Mouse (Mus musculus) adipocyte (in vitro differentiated cells): ENCODE measurements around the gene Lgi4.
A peak's percentile ranks its signal among the peaks of the same experiment; 100 is the strongest.

Source experiments
- DNase-seq: peaks from one replicate; pipeline ENCODE4 v3.0.0-alpha.2; 2016; ENCODE audit warnings: low spot score

Gene Lgi4

GRCm38 (mm10) chr7:31107781-31108180, 48.6 kb downstream of the Lgi4 start:
- DNase-seq, result no peak

GRCm38 (mm10) chr7:31109091-31109490, 49.9 kb downstream of the Lgi4 start:
- DNase-seq, result peak; percentile 31

- DNase-seq, result no peak
Observed at GRCm38 (mm10) chr7:31109796-31110195, 50.7 kb downstream of the Lgi4 start.

- no peak for DNase-seq
Observed at GRCm38 (mm10) chr7:31110861-31111385, 51.8 kb downstream of the Lgi4 start.

GRCm38 (mm10) chr7:31112036-31112435, 52.9 kb downstream of the Lgi4 start:
- DNase-seq, result no peak

GRCm38 (mm10) chr7:31113800-31114199, 54.7 kb downstream of the Lgi4 start:
- DNase-seq, result no peak

- DNase-seq, result no peak
Observed at GRCm38 (mm10) chr7:31114646-31115045, 55.5 kb downstream of the Lgi4 start.

- DNase-seq, result no peak
Observed at GRCm38 (mm10) chr7:31115182-31115581, 56.0 kb downstream of the Lgi4 start, which contains the start of gene Hpn. TSS of gene Hpn (minus strand) at chr7:31115290.

- no peak for DNase-seq
Observed at GRCm38 (mm10) chr7:31115587-31116043, 56.5 kb downstream of the Lgi4 start.

- no peak for DNase-seq
Observed at GRCm38 (mm10) chr7:31116721-31117145, 57.6 kb downstream of the Lgi4 start.

GRCm38 (mm10) chr7:31117465-31117864, 58.3 kb downstream of the Lgi4 start:
- DNase-seq, result no peak

GRCm38 (mm10) chr7:31118486-31118885, 59.3 kb downstream of the Lgi4 start:
- no peak for DNase-seq

- no peak for DNase-seq
Observed at GRCm38 (mm10) chr7:31119556-31119955, 60.4 kb downstream of the Lgi4 start.
